In genomic region chr2:164770279-164770678, GRCm38 (mm10) we compare ENCODE assay signal across 8 mouse cellular contexts. TPM values are rescaled to one million over a fixed set of nuclear protein-coding genes. Genes with fewer than 3 reads are reported as not detected.
A peak's percentile ranks its signal among the peaks of the same experiment; 100 is the strongest.
DNase-seq lines count a peak whose midpoint lies in the region; ATAC-seq and TF ChIP-seq lines count a peak whose summit lies in the region.

No protein-coding gene starts in this region.

- H3K27ac ChIP-seq in forebrain, embryonic 16.5 days (ENCODE audit: low read length): no peak overlapping the region
- peak overlapping the region; percentile 80 for H3K27ac ChIP-seq in liver, postnatal 0 days (ENCODE audit: low read depth)

- H3K27me3 ChIP-seq in C2C12 (ENCODE audit: control insufficient read depth, insufficient read depth, insufficient read length): no peaks in the 10 kb centered on the region
- no peaks in the 10 kb centered on the region for H3K27me3 ChIP-seq in forebrain, embryonic 16.5 days (replicated peaks; ENCODE audit: control insufficient read depth, insufficient read depth, low read length)
- H3K27me3 ChIP-seq in liver, postnatal 0 days (ENCODE audit: insufficient read depth, low read length): no peaks in the 10 kb centered on the region

- peak; percentile 20 for DNase-seq in cerebellum, adult 9-10 months
- DNase-seq in cerebellum, adult 11 months: no peak
- DNase-seq in liver, postnatal 0 days: no peak
- no peak for DNase-seq in urinary bladder, postnatal 4 days (ENCODE audit: low spot score in 2 of 2)
- no peak for DNase-seq in right cerebral cortex, postnatal 14 days
- no peak for DNase-seq in layer of hippocampus, adult 9-10 months (ENCODE audit: low spot score)

- WGBS in forebrain, embryonic 16.5 days: 3% methylated on average over 15 of the region's 15 CpGs
- WGBS in liver, postnatal 0 days (ENCODE audit: insufficient replicate concordance): 2% methylated on average over 15 of the region's 15 CpGs

- H3ac ChIP-seq in C2C12 (ENCODE audit: control insufficient read depth, insufficient read length, low read depth): peak overlapping the region; percentile 98

- peak overlapping the region; percentile 99 for H3K4me3 ChIP-seq in C2C12 (ENCODE audit: insufficient read depth, poor library complexity, severe bottlenecking)
- peak overlapping the region; percentile 85 for H3K4me3 ChIP-seq in forebrain, embryonic 16.5 days (replicated peaks; ENCODE audit: low read length)
- peak overlapping the region; percentile 88 for H3K4me3 ChIP-seq in liver, postnatal 0 days (ENCODE audit: low read depth, low read length)

- H3K9ac ChIP-seq in forebrain, embryonic 16.5 days (replicated peaks; ENCODE audit: low read depth, low read length): peak overlapping the region; percentile 60
- H3K9ac ChIP-seq in liver, postnatal 0 days (replicated peaks): peak overlapping the region; percentile 95

- no peak for TF ChIP-seq CTCF in C2C12 (IDR thresholded peaks at IDR 0.05; ENCODE audit: control insufficient read depth, insufficient read depth, insufficient read length)
- no peak for TF ChIP-seq CTCF in liver, postnatal 0 days (IDR thresholded peaks at IDR 0.05; ENCODE audit: low read depth)

- no peak for ATAC-seq in forebrain, embryonic 16.5 days
- no peak for ATAC-seq in liver, postnatal 0 days

- peaks cover 57% of the 10 kb centered on the region for H3K36me3 ChIP-seq in C2C12 (ENCODE audit: control insufficient read depth, insufficient read depth)
- H3K36me3 ChIP-seq in forebrain, embryonic 16.5 days (ENCODE audit: control insufficient read depth, insufficient read depth): peaks cover 16% of the 10 kb centered on the region
- peaks cover 50% of the 10 kb centered on the region for H3K36me3 ChIP-seq in liver, postnatal 0 days (replicated peaks; ENCODE audit: insufficient read depth, low read length)

- H3K79me3 ChIP-seq in C2C12 (ENCODE audit: low read depth): peaks cover 20% of the 10 kb centered on the region

- TF ChIP-seq EP300 in liver, postnatal 0 days (IDR thresholded peaks at IDR 0.05; ENCODE audit: low read depth): no peak

- H3K9me3 ChIP-seq in forebrain, embryonic 16.5 days (ENCODE audit: control insufficient read depth, low read length): no peaks in the 10 kb centered on the region
- no peaks in the 10 kb centered on the region for H3K9me3 ChIP-seq in liver, postnatal 0 days (ENCODE audit: low read length)

- peaks cover 25% of the 10 kb centered on the region for H3K4me1 ChIP-seq in forebrain, embryonic 16.5 days (replicated peaks; ENCODE audit: control insufficient read depth, insufficient read depth, low read length)
- peaks cover 27% of the 10 kb centered on the region for H3K4me1 ChIP-seq in liver, postnatal 0 days (ENCODE audit: insufficient read depth)

- peaks cover 31% of the 10 kb centered on the region for H3K79me2 ChIP-seq in C2C12 (ENCODE audit: control insufficient read depth, insufficient read depth)

- H3K4me2 ChIP-seq in forebrain, embryonic 16.5 days (ENCODE audit: low read length): peak overlapping the region; percentile 89
- H3K4me2 ChIP-seq in liver, postnatal 0 days (ENCODE audit: low read depth, low read length): peak overlapping the region; percentile 94

TF ChIP-seq in C2C12, 6 proteins besides CTCF, POLR2A, EP300 and RAD21:
- peak; percentile 2 for TF ChIP-seq MAX (IDR thresholded peaks at IDR 0.05)
- TF ChIP-seq MYOD1 (IDR thresholded peaks at IDR 0.05; ENCODE audit: control insufficient read depth, insufficient read length, low read depth): peak; percentile 16
- TF ChIP-seq MYOG (IDR thresholded peaks at IDR 0.05; ENCODE audit: control insufficient read depth, extremely low read depth, insufficient read length): no peak

RNA-seq across cellular contexts. Expression of gene Ube2c, which starts 0.6 kb away (rescaled TPM):
- 279 TPM for polyA plus RNA-seq in C2C12 (2012; fragmentation: generic; extraction: Trizol)
- polyA plus RNA-seq in forebrain, embryonic 16.5 days (2015; fragmentation: Nextera tagmentation; extraction: Ambion mirVana): 148 and 173 TPM in 2 replicates
- polyA plus RNA-seq in liver, postnatal 0 days (2015; fragmentation: Nextera tagmentation; extraction: Ambion mirVana): 243 and 277 TPM in 2 replicates

RNA-seq across cellular contexts. Expression of gene Tnnc2, which starts 9.5 kb away (rescaled TPM):
- 4.7 TPM for polyA plus RNA-seq in C2C12 (2012; fragmentation: generic; extraction: Trizol)
- 1.1 TPM in 1 of 2 replicates, not detected in the other for polyA plus RNA-seq in forebrain, embryonic 16.5 days (2015; fragmentation: Nextera tagmentation; extraction: Ambion mirVana)
- 6.5 and 127 TPM in 2 replicates for polyA plus RNA-seq in liver, postnatal 0 days (2015; fragmentation: Nextera tagmentation; extraction: Ambion mirVana)

RNA-seq across cellular contexts. Expression of gene Snx21, which starts 15.3 kb away (rescaled TPM):
- 19.5 TPM for polyA plus RNA-seq in C2C12 (2012; fragmentation: generic; extraction: Trizol)
- 26.0 and 35.6 TPM in 2 replicates for polyA plus RNA-seq in forebrain, embryonic 16.5 days (2015; fragmentation: Nextera tagmentation; extraction: Ambion mirVana)
- 6.1 and 7.4 TPM in 2 replicates for polyA plus RNA-seq in liver, postnatal 0 days (2015; fragmentation: Nextera tagmentation; extraction: Ambion mirVana)

RNA-seq across cellular contexts. Expression of gene Dnttip1, which starts 24.5 kb away (rescaled TPM):
- polyA plus RNA-seq in C2C12 (2012; fragmentation: generic; extraction: Trizol): 47.3 TPM
- 67.5 and 72.9 TPM in 2 replicates for polyA plus RNA-seq in forebrain, embryonic 16.5 days (2015; fragmentation: Nextera tagmentation; extraction: Ambion mirVana)
- polyA plus RNA-seq in liver, postnatal 0 days (2015; fragmentation: Nextera tagmentation; extraction: Ambion mirVana): 33.7 and 34.2 TPM in 2 replicates

RNA-seq across cellular contexts. Expression of gene Wfdc3, which starts 24.5 kb away (rescaled TPM):
- 0.13 TPM for polyA plus RNA-seq in C2C12 (2012; fragmentation: generic; extraction: Trizol)
- polyA plus RNA-seq in forebrain, embryonic 16.5 days (2015; fragmentation: Nextera tagmentation; extraction: Ambion mirVana): 1.4 and 1.7 TPM in 2 replicates
- 2.0 and 2.5 TPM in 2 replicates for polyA plus RNA-seq in liver, postnatal 0 days (2015; fragmentation: Nextera tagmentation; extraction: Ambion mirVana)
